Mouse (Mus musculus): ENCODE measurements around the gene Homer2. TPM values are rescaled to one million over a fixed set of nuclear protein-coding genes. Genes with fewer than 3 reads are reported as not detected.

Gene Homer2
- total and polyA plus RNA-seq, 3 experiments: 0.08 TPM; not detected in 2

DNA sequence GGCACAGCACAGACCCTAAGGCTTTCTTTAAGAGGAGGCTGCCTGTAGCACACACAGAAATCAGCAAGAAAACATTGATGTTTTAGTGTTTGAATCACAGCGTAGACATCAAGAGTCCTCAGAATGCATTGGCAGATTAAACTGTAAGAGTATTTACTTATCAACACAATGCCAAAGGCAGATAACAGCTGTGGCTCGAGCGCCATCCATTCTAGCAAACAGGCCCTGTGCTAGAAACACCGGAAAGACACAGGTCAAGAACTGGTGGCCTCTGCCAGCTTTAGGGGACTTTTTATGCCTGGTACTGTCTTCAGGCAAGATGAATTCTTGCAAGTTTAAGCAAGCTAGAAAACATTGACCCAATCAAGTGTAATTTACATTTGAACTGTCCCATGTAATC, 141.0 kb downstream of the Homer2 start:
- H3K4me3 ChIP-seq (replicated peaks in 1 of 3; ENCODE audit: low read depth in 2 of 3, low read length in 2 of 3, poor library complexity in 1 of 3): no peak overlapping the region
- no peaks in the 10 kb centered on the region for H3K36me3 ChIP-seq (replicated peaks in 1 of 2; ENCODE audit: control insufficient read depth in 1 of 2, insufficient read depth in 1 of 2, low read length in 1 of 2)
- in situ Hi-C loops (cut with MboI; ENCODE audit: low pct_ligation_motif_present, low pct_unique_long_range_greater_than_20kb, low sequenced_read_pairs) (no loop called here), dilution Hi-C loops (cut with MboI; ENCODE audit: extremely low pct_ligation_motif_present, extremely low pct_unique_long_range_greater_than_20kb, low sequenced_read_pairs) (no loop called here)
- no peak overlapping the region for H3K4me2 ChIP-seq (ENCODE audit: insufficient read depth, low read depth, poor library complexity, severe bottlenecking)
- no peak for DNase-seq (ENCODE audit: extremely low read depth)
- peaks cover 1% of the 10 kb centered on the region for H3K27me3 ChIP-seq (replicated peaks)
- no peak overlapping the region for H3K9ac ChIP-seq (ENCODE audit: insufficient read depth, low read depth)
- H3K4me1 ChIP-seq (ENCODE audit: control insufficient read depth in 1 of 2, insufficient read depth in 2 of 2): peaks cover 0 to 3% of the 10 kb centered on the region in 2 experiments; a peak in 1 of 4 replicates
- H3K27ac ChIP-seq (ENCODE audit: insufficient read depth, low read depth): no peak overlapping the region
- TF ChIP-seq MAZ (IDR thresholded peaks at IDR 0.05; ENCODE audit: low read depth, low read length) (no peak), ZNF384 (IDR thresholded peaks at IDR 0.05; ENCODE audit: low read depth, low read length) (no peak), IRF4 (IDR thresholded peaks at IDR 0.05; ENCODE audit: low read depth, low read length) (no peak), MXI1 (IDR thresholded peaks at IDR 0.05; ENCODE audit: low read depth, low read length) (no peak), CTCF (conservative IDR thresholded peaks at IDR 0.05 in 1 of 2, IDR thresholded peaks at IDR 0.05 in 1 of 2; ENCODE audit: low read depth in 2 of 2, low read length in 2 of 2) (no peak), USF1 (IDR thresholded peaks at IDR 0.05; ENCODE audit: low read depth, low read length) (no peak), SMC3 (IDR thresholded peaks at IDR 0.05; ENCODE audit: low read depth, low read length) (no peak), ZMIZ1 (IDR thresholded peaks at IDR 0.05; ENCODE audit: low read depth, low read length) (no peak), ZC3H11A (IDR thresholded peaks at IDR 0.05; ENCODE audit: low read depth, low read length) (no peak), ELF1 (IDR thresholded peaks at IDR 0.05; ENCODE audit: low read depth, low read length) (no peak)
- no peaks in the 10 kb centered on the region for H3K9me3 ChIP-seq (replicated peaks; ENCODE audit: low read length)
- no peaks in the 10 kb centered on the region for H3K79me2 ChIP-seq (replicated peaks; ENCODE audit: control insufficient read depth, extremely low read depth, insufficient read depth, poor library complexity, severe bottlenecking)

DNA sequence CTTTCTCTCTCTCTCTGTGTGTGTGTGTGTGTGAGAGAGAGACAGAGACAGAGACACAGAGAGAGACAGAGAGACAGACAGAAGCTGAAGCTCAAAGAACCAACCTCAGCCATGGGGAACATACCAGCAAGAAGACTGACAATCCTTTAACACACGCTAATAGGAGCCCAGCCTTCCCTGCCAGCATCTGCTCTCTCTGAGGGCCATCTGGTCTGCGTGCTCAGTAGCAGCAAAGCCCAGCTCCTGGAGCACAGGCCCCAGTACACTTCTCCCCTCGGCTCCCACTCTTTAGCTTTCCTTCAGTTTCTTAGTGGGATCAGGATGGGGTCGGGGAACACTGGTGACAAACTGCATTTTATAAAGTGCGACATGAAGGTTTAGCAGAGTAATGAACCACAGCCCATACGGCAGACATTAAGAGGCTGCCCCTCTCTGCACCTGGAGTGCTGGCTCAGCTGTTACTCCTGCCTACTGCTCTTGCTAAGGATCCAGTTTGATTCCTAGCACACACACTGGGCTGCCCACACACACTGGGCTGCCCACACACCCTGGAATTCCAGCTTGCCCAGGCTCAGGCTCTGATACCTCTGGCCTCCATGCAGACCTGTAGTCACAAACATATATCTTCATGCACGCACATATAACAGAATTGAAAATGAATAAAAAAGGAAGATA, 141.8 kb downstream of the Homer2 start:
- dilution Hi-C loops (cut with MboI; ENCODE audit: extremely low pct_ligation_motif_present, extremely low pct_unique_long_range_greater_than_20kb, low sequenced_read_pairs) (no loop called here), in situ Hi-C loops (cut with MboI; ENCODE audit: low pct_ligation_motif_present, low pct_unique_long_range_greater_than_20kb, low sequenced_read_pairs) (no loop called here)
- H3K36me3 ChIP-seq (replicated peaks in 1 of 2; ENCODE audit: control insufficient read depth in 1 of 2, insufficient read depth in 1 of 2, low read length in 1 of 2): no peaks in the 10 kb centered on the region
- H3K27ac ChIP-seq (ENCODE audit: insufficient read depth, low read depth): no peak overlapping the region
- H3K4me3 ChIP-seq (replicated peaks in 1 of 3; ENCODE audit: low read depth in 2 of 3, low read length in 2 of 3, poor library complexity in 1 of 3): no peak overlapping the region
- no peaks in the 10 kb centered on the region for H3K79me2 ChIP-seq (replicated peaks; ENCODE audit: control insufficient read depth, extremely low read depth, insufficient read depth, poor library complexity, severe bottlenecking)
- no peaks in the 10 kb centered on the region for H3K9me3 ChIP-seq (replicated peaks; ENCODE audit: low read length)
- H3K9ac ChIP-seq (ENCODE audit: insufficient read depth, low read depth): no peak overlapping the region
- H3K4me1 ChIP-seq (ENCODE audit: control insufficient read depth in 1 of 2, insufficient read depth in 2 of 2): peaks cover 0 to 3% of the 10 kb centered on the region in 2 experiments; a peak in 1 of 4 replicates
- H3K4me2 ChIP-seq (ENCODE audit: insufficient read depth, low read depth, poor library complexity, severe bottlenecking): no peak overlapping the region
- DNase-seq (ENCODE audit: extremely low read depth): no peak
- TF ChIP-seq MAX (IDR thresholded peaks at IDR 0.05; ENCODE audit: low read length) (no peak), RCOR1 (conservative IDR thresholded peaks at IDR 0.05; ENCODE audit: low read depth, low read length) (no peak), MXI1 (IDR thresholded peaks at IDR 0.05; ENCODE audit: low read depth, low read length) (no peak), GABPA (IDR thresholded peaks at IDR 0.05; ENCODE audit: insufficient replicate concordance, low read depth, low read length) (no peak), USF2 (conservative IDR thresholded peaks at IDR 0.05; ENCODE audit: low read depth, low read length) (no peak), HCFC1 (IDR thresholded peaks at IDR 0.05; ENCODE audit: low read depth, low read length) (no peak), SIN3A (IDR thresholded peaks at IDR 0.05; ENCODE audit: low read length) (no peak), ZC3H11A (IDR thresholded peaks at IDR 0.05; ENCODE audit: low read depth, low read length) (no peak), BHLHE40 (IDR thresholded peaks at IDR 0.05; ENCODE audit: low read depth, low read length) (no peak), MEF2A (IDR thresholded peaks at IDR 0.05; ENCODE audit: borderline replicate concordance, low read depth, low read length) (no peak), CHD2 (IDR thresholded peaks at IDR 0.05; ENCODE audit: low read length) (no peak), IRF4 (IDR thresholded peaks at IDR 0.05; ENCODE audit: low read depth, low read length) (no peak), CTCF (conservative IDR thresholded peaks at IDR 0.05 in 1 of 2, IDR thresholded peaks at IDR 0.05 in 1 of 2; ENCODE audit: low read depth in 2 of 2, low read length in 2 of 2) (no peak), UBTF (IDR thresholded peaks at IDR 0.05; ENCODE audit: low read depth, low read length) (no peak), ETS1 (conservative IDR thresholded peaks at IDR 0.05; ENCODE audit: low read depth, low read length) (no peak), KAT2A (IDR thresholded peaks at IDR 0.05; ENCODE audit: insufficient replicate concordance, low read length) (no peak), MAFK (IDR thresholded peaks at IDR 0.05; ENCODE audit: insufficient replicate concordance, low read length) (no peak)
- H3K27me3 ChIP-seq (replicated peaks): peaks cover 1% of the 10 kb centered on the region
